Mouse (Mus musculus): ENCODE data around the gene Hexim2.
A peak's percentile ranks its signal among the peaks of the same experiment; 100 is the strongest.

Gene Hexim2

DNA sequence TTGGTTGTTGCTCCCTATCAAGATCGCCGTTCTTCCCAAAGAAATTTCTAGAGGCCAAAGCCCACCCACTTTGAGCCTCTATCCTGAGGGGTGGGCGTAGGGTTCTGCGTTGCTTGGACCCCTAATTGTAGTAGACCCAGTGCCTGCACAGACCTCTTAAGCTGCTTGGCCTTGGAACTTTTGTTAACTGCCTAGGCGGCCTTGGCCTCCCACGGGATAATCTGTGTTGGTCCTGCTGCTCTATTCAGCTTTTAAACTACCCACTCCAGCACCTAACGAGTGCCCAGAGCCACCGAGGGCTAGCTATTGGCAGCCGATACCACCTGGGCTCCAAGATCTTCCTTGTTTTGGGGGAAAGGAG lies 19.7 kb upstream of the Hexim2 start:
- DNase-seq: peak in 1 of 2 experiments; percentile 14

DNA sequence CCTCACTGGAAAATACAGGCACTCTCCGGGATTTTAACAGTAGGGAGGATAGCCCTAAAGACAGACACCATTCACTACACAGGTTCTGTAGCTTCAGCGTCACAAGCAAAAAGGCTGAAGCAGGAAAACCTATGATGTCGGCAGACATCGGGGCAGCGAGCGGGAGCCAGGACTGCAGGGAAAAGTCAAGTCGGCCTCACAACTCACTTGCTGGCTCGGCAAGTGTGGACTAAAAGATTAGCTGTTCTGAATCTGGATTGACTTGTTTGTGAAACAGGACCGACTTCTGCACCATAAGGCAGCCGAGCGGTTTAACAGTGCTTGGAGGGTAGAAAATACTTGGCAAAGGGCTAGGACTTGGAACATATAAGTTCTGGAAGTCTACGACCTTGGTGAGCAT lies 19.2 kb upstream of the Hexim2 start:
- DNase-seq: peak in 1 of 2 experiments; percentile 14

DNA sequence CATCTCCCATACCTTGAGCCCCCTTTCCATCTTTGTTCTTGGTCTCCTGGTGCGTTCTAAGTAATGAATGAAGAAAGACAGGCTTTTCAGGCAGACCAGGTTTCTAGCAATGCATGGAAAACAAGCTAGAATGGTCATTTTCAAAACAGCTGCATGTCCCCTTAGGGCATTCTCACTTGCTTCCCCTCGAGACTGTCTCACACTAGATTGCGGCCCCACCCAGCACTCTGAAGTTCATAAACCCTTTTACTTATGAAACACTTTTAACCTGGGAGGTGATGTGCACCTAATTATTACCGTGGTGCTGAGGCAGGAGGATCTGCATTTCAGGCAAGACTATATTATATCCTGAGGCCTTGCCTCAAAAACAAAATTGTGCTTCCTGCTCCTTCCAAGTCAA lies 18.5 kb upstream of the Hexim2 start:
- DNase-seq: peak in 1 of 2 experiments; percentile 5

DNA sequence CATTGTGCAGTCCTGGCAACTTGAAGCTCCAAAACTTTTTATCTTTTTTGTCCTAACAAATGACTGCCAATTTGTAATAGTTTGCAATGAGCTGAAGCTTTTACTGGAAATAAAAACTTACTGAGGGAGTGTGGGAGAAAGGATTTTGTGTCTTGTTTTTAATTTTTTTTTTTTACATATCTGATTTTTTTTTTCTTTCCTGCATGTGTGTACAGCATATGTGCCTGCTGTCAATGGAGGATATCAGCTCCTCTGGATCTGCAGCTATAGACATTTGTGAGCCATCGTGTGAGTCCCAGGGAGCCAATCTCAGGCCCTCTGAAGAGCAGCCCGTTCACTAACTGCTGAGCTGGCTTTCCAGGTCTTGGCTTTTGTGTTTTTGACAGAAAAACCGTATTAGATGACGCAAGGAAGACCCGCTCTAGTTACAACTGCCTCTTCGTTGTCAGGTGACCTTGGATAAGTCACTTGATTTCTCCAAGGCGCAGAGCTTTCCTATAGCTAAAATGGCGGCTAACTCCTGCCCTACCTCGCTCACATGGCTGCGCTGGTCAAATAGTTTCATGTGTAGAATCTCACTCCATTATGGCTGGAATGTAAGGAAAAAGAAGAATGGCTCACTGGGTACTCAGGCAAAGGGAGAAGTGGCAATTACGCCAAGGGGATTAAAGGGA lies 17.8 kb upstream of the Hexim2 start:
- peak in 1 of 2 experiments; percentile 21 for DNase-seq

DNA sequence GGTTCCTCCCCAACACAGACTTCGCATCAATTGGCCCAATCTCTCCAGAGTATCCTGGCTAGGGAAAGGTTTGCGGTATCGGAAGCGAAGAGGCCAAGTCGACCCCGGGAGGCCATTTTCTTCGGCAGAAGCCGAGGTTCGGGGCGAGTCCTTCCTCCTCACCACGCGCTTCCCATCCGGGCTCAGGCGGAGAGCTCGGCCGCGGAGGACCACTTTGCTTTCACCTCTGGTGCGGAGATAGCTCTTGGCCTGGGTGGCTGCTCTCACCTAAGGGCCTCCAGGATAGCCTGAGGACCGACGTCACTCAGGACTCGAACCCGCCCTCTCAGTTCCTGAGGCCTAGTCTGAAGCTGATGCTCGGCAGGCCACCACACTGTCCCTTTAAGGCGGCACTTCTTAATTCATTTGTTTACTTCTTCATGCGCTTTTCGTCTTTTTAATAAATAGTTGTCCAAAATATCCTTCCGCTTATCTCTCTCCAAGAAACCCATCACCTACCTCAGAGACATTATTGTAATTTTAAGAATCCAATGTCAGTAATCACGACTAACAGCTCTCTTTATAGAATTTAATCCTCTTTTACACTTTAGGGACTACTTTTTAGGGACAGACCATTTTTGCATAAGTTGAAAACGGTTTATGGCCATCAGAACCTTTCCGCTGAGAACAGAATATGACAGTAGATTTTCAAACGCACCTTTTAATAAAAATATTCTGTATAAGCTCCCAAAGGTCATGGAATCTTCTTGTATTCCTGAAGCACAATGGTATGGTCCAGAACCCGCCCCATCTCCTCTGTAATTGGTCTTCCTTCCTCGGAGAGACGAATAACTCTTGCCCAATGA lies 16.8 kb upstream of the Hexim2 start:
- DNase-seq: peak; percentile 88 to 91

DNA sequence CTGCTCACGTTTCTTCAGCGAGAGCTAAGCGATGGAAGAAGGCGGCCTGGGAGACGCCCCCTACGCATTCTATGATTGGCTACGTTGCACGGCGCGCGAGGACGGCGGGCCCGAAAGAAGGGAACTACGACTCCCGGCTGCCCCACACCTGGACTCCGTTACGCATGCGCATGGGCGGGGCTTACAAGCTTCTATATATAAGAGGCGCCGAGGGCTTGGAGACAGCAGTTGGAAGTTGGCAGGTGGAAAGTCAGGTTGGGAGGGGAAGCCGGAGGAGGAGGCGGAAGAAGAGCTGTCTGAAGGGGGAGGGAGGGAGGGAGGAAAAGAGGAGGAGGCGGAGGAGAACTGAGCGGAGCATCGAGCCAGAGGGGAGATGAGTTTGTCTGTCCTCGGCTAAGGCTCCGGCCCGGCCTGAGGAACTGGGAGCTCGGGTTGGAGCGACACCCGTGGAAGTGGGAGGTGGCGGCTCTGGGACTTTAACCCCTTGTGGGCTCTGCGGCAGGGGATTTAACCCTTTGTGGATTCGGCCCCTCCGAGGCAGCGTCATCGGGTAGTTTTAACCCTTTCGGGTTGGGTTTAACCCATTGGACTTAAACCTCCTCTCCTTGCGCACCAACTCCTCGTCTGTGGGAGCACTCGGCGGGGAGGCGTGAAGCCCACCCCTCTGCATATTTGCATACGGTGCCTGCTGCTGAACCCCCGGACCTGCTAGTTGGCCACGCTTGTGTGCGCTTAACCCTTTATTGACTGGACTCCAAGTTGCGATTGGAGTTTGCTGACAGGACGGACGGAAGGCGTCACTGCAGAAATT lies 16.0 kb upstream of the Hexim2 start, which contains the start of gene Hexim1:
Gene Hexim1, plus strand, starts transcription at position 224 of the 811 bp plus-strand sequence.
- DNase-seq: peak; percentile 100

DNA sequence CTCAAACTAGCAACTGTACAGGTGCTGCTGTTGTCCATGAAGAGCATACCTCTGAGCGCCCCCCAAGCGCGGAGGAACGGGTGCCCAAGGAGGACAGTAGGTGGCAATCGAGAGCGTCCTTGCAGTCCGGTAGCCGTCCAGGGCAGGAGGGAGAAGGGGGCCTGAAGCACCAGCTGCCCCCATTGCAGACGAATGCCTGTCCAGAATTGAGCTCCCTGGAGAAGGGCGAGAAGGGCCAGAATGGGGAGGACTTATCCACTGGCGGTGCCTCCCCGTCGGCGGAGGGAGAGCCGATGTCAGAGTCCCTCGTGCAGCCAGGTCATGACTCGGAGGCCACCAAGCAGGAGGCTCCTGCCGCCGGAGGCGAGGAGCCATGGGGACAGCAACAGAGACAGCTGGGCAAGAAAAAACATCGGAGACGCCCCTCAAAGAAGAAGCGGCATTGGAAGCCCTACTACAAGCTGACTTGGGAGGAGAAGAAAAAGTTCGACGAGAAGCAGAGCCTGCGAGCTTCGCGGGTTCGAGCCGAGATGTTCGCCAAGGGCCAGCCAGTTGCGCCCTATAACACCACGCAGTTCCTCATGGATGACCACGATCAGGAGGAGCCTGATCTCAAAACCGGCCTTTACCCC lies 15.2 kb upstream of the Hexim2 start:
- DNase-seq: peak; percentile 86 to 88

DNA sequence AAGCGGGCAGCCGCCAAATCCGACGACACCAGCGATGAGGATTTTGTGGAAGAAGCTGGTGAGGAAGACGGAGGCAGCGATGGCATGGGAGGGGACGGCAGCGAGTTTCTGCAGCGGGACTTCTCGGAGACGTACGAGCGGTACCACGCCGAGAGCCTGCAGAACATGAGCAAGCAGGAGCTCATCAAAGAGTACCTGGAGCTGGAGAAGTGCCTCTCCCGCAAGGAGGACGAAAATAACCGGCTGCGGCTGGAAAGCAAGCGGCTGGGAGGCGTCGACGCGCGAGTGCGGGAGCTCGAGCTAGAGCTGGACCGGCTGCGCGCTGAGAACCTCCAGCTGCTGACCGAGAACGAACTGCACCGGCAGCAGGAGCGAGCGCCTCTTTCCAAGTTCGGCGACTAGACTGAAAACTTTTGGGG lies 14.6 kb upstream of the Hexim2 start:
- peak; percentile 64 to 67 for DNase-seq

DNA sequence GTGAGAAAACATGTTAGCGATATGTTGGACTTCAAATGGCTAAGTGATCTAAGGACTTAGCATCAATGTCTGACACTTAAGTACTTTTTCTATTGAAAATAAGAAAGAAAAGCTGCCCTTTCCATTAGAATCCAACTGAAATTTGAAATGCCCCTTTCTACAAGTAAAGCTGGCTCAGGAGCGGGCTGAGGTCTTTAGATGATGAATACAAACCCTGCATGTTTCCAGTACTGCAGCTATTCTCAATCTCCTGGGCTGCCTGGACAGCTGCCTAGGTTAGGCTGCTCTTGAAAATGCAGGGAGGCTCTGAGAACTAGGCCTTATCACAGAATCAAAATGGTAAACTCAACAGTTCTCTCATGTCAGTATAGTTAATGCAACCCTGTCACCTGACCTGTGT lies 13.4 kb upstream of the Hexim2 start:
- peak in 1 of 2 experiments; percentile 17 for DNase-seq

DNA sequence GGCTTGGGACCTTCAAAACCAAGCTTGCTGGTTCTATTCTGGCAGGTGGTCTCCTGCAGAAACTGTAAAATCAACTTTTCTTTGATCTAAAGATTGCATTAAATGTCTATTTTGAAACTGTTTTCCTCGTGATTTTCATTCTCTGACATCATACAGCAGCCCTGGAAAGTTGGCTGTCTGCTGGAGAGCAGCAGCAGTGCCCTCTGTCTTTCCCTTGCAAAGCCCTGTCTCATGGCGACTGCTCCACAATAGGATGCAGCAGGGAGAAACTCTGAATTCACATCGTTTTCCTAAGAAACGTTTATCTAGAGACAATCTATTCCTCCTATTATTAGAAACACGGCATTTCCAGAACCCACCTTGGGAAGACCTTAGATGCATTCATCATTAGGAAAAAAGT lies 12.6 kb upstream of the Hexim2 start:
- peak in 1 of 2 experiments; percentile 32 for DNase-seq

DNA sequence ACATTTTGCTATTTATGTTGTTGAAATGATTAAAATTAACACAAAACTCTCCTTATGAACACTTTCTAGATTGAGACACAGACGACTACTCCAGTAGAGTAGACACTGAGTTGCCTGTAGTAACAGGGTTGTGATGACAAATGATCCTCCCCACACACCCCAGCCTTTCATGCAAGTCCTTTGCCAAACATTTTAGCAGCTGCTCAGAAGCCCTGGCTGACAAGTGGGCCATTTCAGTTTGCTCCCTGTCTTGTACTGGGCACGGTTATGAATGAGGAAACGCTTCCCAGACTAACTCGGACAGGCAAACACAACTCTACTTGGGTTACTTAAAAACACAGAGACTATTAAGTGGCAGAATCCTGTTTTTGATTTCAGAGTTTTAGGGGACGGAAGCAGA lies 11.9 kb upstream of the Hexim2 start:
- peak in 1 of 2 experiments; percentile 6 for DNase-seq

DNA sequence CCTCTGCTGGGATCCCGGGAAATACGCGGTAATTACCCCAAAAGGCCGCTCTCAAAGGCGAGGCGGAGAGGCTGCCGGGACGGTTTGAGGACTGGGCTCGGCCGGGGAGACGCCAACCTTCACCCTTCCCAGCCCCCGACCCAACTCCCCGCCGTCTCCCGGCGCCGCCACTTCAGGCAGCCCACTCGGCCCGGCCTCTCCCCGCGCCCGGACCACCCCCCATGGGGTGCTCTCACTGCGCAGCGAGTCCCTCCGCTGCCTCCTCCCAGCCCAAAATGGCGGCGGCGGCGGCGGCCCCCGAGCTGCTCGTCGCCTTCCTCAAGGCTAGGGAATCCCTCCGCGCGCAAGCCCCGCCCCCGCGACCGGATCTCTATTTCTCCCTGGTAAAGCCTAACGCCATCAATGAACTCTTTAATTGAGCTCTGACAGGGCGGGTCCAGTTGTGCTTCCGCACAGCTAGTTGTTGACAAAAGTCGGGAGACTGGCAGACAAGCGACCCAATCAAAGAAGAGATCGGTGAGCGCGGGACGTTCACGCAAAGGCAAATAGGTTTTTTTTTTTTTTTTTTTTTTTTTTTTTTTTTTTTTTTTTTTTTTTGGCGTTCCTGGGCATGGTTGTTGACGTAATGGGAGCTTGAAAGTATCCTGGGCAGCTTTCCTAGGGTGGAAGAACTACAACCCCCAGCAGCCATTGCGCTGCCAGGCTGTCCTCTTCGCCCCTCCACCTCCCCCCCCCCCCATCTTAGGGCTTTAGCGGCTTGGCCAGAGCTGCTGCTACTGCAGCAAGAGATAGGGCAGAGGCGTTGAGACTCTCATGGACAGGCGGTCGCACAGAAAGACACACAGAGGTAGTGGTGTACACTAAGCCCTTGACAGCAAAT lies 587 bp downstream of the Hexim2 start:
- DNase-seq: peak; percentile 100

DNA sequence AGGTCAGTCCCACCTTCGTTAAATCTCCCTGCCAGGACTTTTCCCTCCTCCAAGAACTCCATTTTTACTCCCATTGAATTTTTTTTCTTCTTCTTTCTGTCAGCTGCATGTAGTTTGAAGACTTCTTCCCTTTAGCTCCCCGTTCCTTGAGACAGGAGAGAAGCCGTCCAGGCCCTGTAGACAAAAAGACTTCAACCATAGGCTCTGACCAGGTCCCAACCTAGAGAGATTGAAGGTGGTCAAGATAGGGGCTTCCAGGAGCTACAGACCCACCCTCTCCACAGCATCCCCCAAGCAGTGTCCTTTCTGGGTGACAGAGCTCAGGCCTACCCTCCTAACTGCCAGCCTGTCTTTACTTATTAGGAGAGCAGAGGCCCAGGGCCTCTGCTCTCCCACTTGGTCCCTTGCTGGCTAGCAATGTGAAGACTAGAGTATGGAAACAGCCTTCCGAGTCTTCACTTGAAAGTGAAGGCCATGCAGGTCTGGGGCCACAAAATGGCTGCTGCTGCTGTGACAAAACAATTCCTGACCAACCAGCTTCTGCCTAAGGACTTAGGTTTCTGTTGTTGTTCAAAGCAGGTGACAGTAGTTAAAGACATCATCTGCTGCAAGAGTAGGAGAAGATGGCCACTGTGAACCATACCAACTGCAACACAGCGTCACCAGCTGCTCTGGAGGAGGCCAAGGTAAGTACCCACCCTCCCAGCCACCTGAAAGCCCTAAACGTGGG lies 1.4 kb downstream of the Hexim2 start:
- DNase-seq: peak in 1 of 2 experiments; percentile 27

DNA sequence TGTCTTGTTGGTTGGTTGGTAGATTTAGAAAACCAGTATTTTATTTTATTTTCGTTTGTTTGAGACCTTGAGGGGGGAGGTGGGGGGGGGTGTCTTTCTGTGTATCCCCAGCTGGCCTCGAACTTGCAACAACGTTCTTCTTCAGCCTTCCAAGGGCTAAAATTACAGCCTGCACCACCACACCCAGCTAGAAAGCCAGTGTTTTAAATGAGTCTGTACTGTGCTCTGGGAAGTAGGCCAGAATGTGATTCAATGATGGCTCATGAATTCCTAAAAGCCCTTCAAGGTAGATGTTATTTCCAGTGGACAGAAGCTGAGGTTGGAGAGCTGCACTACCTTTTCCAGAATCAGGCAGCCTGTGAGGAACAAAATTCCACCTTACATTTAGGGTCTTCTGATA lies 2.0 kb downstream of the Hexim2 start:
- no peak for DNase-seq

DNA sequence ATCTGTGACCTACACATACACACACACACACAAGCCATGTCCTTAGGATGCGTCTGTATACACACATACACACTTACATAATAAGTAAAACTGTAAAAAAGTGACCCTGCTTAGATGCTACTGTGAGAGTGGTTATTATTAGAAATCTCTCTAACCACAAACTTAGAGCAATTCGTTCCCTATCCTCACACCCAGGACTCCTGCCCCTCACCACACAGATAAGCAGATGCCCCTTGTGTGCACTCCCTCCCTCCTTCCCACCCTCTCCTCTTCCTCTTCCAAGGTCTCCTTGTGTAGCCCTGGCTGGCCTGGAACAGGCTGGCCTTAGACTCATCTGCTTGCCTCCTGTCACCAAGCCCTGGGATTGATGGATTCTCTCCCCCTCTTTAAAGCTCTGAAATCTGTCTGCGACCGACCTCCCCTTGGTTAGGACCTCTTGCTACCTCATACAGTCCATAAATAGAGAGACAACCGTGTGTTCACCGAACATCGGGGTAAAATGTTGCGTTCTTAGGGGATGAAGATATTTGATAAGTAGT lies 3.9 kb downstream of the Hexim2 start:
- no peak for DNase-seq

DNA sequence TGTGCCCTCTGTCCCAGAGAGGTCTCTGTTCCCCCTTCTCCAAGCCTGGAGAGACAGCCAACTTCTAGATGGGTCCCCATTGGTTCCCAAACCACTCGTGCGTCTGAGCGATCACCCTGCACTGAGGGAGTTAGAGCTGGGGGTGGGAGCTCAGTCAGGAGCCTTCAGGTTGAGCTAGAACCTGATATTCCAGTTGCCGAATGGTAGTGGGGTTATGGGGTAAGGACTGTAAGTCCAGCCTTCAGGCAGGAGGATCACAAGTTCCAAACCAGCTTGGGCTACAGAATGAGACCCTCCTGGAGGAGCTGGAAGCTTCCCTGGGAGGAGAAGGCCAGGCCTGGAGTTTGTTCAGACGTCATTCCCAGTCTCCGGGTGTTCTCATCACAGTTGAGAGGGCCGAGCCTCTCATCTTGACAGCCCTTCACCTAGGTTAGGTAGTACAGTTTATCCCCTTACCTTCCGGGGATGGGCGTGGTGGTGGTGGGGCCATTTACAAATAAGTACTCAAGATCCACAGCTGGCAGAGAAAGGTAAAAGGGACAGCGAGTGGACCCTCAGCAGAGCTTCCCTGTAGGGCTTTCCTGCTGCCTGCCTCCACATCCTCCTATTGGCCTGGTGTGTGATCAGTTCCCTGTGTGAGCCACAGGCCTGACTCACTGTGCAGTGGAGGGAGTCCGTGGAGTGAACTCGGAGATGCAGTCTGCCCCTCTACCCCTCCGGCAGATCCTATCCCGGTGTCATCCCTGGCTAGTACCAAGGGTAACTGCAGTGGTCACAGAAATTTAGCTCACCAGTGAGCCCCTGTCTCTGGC lies 7.9 kb downstream of the Hexim2 start:
- no peak for DNase-seq

DNA sequence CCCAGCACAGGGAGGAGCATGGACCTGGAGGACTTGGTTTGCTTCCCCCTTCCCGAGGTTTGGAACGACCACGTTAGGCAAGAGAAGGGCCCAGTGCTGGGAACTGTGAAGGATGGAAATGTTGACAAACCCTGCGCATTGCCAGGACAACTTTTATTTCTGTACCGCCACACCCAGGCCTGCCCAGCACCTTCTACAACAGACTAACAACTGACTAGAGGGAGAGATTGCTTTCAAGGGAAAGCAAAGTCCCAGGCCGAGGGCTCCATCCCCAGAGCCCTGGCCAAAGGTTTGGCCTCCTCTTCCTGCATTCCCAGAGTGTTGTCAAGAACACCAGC lies 8.5 kb downstream of the Hexim2 start:
- DNase-seq: no peak

DNA sequence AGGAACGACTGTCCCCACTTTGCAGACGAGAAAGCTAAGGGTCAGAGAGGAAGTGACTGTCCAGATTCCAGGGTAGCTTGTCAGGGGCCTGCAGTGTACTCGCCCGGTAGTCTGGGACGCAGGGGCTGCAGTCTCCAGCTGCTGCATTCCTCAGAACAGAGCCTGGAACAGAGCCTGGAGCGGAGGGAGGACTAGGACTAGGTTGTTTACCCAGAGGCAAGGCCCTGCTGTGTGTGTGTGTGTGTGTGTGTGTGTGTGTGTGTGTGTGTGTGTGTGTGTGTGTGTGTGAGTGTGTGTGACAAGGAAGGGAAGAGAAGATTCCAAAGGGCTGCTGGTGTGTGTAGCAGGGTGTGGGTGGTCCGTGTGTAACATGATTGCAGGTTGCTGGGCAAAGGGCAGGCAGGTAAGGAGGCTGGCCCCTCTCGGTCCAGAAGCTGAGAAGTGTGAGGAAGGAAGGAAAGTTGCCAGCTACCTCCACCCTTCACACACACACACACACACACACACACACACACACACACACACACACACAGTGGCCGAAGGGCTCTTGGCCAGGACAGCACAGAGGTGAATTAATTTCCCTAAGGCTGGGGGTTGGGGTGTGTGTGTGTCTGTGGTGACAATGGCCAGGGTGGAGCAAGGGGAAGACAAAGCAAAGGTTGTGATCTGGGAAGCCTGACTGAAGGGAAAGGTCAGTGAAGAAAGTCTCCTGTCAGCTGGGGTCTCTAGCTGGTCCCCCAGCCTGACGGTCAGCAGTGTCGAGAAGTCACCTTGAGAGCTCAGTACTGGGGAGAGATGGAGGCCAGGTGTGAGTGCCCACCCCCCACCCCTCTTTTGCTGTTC lies 9.1 kb downstream of the Hexim2 start:
- DNase-seq: peak in 1 of 2 experiments; percentile 28

DNA sequence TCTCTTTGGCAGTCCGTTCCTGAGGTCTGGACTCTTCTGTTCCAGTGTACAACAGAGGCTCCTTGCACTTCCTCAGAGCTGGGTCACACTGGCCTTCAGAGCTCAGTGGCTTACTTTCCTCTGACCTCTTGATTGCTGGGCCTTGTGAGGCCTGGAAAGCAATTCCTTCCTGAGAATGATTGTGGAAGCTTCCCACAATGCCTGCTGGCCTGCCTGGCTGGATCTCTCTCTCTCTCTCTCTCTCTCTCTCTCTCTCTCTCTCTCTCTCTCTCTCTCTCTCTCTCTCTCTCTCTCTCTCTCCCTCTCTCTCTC lies 9.7 kb downstream of the Hexim2 start:
- peak in 1 of 2 experiments; percentile 33 for DNase-seq

All from cerebellum, postnatal 14 days (tissue).